Mouse (Mus musculus) brain, adult 2 months (tissue): ENCODE results near the gene Spata3.

ENCODE experiments used
- DNase-seq: peaks from one replicate; pipeline ENCODE4 v3.0.0; 2011; ENCODE audit warnings: low read depth, low spot score

The Spata3 gene

GRCm38 (mm10) chr1:86032273-86032987 lies 15.8 kb downstream of the Spata3 start:
- DNase-seq: peak; percentile 94

- peak; percentile 64 for DNase-seq
Observed at GRCm38 (mm10) chr1:86038191-86038951, 21.8 kb downstream of the Spata3 start.

DNA sequence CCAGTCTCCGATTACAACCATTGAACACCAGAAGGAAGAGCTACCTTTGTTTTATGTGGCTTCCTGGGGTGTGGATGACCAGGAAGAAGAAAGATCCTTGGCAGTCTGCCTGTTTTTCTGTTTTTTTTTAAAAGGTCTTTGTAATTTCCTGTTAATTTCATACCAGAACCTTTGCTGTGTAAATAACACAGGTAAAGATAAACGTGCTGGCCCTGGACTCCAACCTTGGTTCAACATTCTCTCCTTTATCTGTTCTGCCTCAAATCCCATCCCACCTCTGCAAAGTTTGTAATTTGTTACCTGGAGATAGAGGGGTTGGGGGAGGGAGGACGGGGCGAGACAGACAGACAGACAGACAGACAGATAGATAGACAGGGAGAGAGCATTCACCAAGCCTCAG lies 23.5 kb downstream of the Spata3 start:
- DNase-seq: no peak

GRCm38 (mm10) chr1:86040817-86041216 lies 24.2 kb downstream of the Spata3 start:
- no peak for DNase-seq

- peak; percentile 64 for DNase-seq
Observed at GRCm38 (mm10) chr1:86045056-86045455, 28.4 kb downstream of the Spata3 start.

GRCm38 (mm10) chr1:86045848-86046805 lies 29.5 kb downstream of the Spata3 start, which contains the start of gene 2810459M11Rik:
Gene 2810459M11Rik, plus strand, starts transcription at chr1:86045863.
- DNase-seq: peak; percentile 51

GRCm38 (mm10) chr1:86046833-86047563 lies 30.4 kb downstream of the Spata3 start:
- DNase-seq: no peak

DNA sequence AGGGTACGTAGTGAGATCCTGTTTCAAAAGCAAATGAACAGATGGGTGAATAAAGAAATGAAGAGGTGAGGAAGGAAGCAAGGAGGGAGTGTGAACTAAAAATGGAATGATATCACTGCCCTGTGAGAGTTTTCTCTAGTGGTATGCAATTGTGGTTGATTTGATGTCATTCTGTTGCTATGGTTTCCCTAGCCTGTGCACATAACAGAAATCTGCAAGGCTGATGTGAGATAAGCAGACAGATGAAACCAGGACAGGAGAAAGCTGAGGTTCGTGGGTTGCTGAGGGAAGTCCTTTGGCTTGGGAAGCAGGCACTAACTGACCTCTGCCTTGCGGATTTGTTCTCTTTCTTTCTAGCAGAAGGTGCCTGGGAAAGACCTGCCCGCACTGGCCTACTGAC lies 31.6 kb downstream of the Spata3 start:
- peak; percentile 21 for DNase-seq

- no peak for DNase-seq
Observed at GRCm38 (mm10) chr1:86048744-86049143, 32.1 kb downstream of the Spata3 start.

DNA sequence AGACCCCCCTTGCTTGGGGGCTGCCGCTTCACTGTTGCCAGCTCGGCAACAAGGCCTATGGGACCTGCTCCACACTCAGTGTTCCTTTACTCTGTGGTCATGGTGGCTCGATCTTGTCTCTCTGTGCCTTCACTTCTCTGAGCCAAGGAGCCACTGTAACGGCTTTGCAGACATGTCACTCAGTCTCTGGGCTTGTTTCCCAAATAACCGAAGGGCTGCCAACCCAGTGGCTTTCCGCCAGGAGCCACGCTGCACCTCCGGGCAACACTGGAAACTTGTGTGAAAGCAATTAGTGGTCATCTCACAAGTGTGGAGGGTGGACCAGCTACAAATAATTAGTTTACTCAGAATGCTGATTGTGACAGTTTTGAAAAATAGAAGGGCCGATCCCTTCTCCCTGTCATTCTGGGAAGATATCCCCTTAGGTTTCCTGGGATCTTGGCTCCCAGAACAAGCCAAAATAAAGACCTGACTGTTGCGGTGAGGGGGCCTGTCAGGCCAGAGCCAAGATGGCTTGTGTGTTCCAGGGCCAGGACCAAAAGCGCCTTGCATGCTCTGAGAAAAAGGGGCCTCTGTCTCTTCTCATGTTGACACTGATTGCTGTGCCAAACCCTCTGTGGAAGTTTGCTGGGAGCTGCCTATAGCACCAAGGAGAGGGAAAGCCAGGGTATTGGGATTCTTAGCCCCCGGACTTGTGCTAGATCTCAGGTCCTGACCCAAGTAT lies 36.7 kb downstream of the Spata3 start:
- peak; percentile 67 for DNase-seq

DNA sequence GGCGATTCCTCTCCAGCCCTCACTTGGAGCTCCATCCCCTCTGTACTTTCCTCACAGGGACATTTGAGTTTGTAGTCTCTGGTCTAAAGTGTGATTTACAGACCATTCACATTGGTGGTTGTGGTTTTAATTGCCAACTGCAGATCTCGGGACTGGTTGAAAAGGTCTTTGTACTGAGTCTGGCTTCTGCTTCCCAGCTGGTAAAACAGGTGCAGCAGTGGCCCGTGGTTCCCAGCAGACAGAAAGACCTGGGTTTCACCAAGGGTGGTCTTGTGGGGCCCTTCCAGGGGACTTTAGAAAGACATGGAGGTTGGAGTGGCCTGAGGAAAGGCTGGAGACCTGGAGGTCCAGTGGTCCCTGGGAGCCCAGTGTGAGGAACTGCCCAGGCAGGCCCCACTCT lies 38.3 kb downstream of the Spata3 start:
- no peak for DNase-seq

- no peak for DNase-seq
Observed at GRCm38 (mm10) chr1:86056284-86056683, 39.7 kb downstream of the Spata3 start.

DNA sequence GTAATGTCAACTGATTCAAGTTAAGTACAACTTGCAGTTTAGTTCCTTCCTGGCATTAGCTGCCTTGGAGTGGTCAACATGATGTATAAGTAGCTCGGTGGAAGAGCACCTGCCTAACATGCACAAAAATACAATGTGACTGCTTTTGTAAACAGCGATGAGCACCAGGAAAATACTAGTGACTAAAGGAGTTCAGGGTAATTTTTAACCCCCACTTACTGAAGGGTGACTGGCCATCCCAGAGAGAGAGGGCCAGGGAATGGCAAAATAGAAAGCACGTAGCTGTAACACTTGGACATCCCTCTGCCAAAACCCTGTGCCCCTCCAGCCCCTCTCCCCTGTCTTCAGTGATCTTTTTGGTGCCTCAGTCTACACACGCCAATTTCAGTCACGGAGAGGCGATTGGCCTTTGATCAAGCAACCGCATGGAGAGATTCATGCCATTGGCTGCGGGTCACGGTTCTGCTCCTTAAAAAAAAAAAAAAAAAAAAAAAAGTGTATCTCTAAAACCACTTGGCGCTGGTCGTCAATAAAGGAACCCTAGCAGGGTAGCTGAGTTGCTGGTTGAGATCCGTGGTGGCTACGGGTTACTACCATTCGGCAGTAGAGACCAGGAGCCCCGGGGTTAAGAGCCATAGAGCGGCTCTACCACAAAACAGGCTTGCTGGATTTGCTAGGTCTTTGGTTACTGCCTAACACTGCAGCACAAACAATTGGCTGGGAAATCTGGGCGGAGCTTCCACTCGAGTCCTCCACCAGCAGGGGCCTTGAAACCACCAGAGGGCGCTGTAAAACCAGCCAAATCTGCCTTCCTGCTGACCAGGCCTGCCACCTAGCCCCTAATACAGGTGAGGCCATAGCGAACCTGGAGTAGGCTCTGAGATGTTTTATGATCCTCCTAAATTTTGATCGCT lies 42.5 kb downstream of the Spata3 start:
- DNase-seq: peak; percentile 98

GRCm38 (mm10) chr1:86062523-86062922 lies 45.9 kb downstream of the Spata3 start:
- no peak for DNase-seq

- DNase-seq: peak; percentile 96
Observed at GRCm38 (mm10) chr1:86064271-86064991, 47.8 kb downstream of the Spata3 start, which contains the start of gene Psmd1. Gene Psmd1, plus strand, starts transcription at chr1:86064387.

GRCm38 (mm10) chr1:86076565-86076964 lies 59.9 kb downstream of the Spata3 start:
- DNase-seq: peak; percentile 8
